Mouse (Mus musculus) midbrain, embryonic 16.5 days (tissue): ENCODE data around the gene Sult2b1. TPM values are rescaled to one million over a fixed set of nuclear protein-coding genes. Genes with fewer than 3 reads are reported as not detected.

Experiments
- ATAC-seq: fragments of 200-750 bp; cut with Nextera tagmentation; 2 replicates; pipeline ENCODE4 v1.8.0; 2017; ENCODE audit warnings: moderate TSS enrichment
- H3K27ac ChIP-seq: fragments of 300-500 bp; sonication (generic); 2 replicates; pipeline ENCODE4 v1.5.1; 2014; ENCODE audit warnings: mild to moderate bottlenecking, low read length, mixed read lengths
- H3K27me3 ChIP-seq: fragments of 300-500 bp; sonication (generic); 2 replicates; pipeline ENCODE4 v1.6.1; 2014; ENCODE audit warnings: low read depth, low read length, mixed read lengths; ENCODE audit not compliant: control insufficient read depth, insufficient read depth
- H3K36me3 ChIP-seq: fragments of 300-500 bp; sonication (generic); 2 replicates; pipeline ENCODE4 v1.6.1; 2014; ENCODE audit warnings: mild to moderate bottlenecking, low read length, moderate library complexity, mixed read lengths; ENCODE audit not compliant: control insufficient read depth, insufficient read depth
- H3K4me1 ChIP-seq: fragments of 300-500 bp; sonication (generic); 2 replicates; pipeline ENCODE4 v1.6.1; 2014; ENCODE audit warnings: mild to moderate bottlenecking, low read length, mixed read lengths; ENCODE audit not compliant: control insufficient read depth, insufficient read depth
- H3K4me2 ChIP-seq: fragments of 300-500 bp; sonication (generic); 2 replicates; pipeline ENCODE4 v1.6.1; 2014; ENCODE audit warnings: mild to moderate bottlenecking, low read length, mixed read lengths
- H3K4me3 ChIP-seq: fragments of 300-500 bp; sonication (generic); 2 replicates; pipeline ENCODE4 v1.5.1; 2014; ENCODE audit warnings: low read depth, mild to moderate bottlenecking, low read length, moderate library complexity, mixed read lengths
- H3K9ac ChIP-seq: fragments of 300-500 bp; sonication (generic); 2 replicates; pipeline ENCODE4 v1.6.1; 2014; ENCODE audit warnings: low read depth, low read length, mixed read lengths
- H3K9me3 ChIP-seq: fragments of 300-500 bp; sonication (generic); replicated peaks from 2 replicates; pipeline ENCODE4 v1.6.1; 2014; ENCODE audit warnings: mild to moderate bottlenecking, low read length, mixed read lengths; ENCODE audit not compliant: control insufficient read depth, poor library complexity, severe bottlenecking
- WGBS: fragments of 180-500 bp; shearing (Covaris S2); extraction: QIAGEN DNeasy Blood & Tissue Kit; methylation state at CpG from one replicate; pipeline ENCODE4 v1.1.7; 2014; 5-methylcytosine and 5-hydroxymethylcytosine counted together
- polyA plus RNA-seq: library from polyadenylated mRNA; unstranded; fragments of >200 nt; fragmentation: Nextera tagmentation; extraction: Ambion mirVana; gene quantifications from 2 replicates; pipeline ENCODE4 v1.2.1, GENCODE M21; 2015

Sult2b1 gene
- polyA plus RNA-seq, 1 experiment from 2014 or later = 6.4 TPM

DNA sequence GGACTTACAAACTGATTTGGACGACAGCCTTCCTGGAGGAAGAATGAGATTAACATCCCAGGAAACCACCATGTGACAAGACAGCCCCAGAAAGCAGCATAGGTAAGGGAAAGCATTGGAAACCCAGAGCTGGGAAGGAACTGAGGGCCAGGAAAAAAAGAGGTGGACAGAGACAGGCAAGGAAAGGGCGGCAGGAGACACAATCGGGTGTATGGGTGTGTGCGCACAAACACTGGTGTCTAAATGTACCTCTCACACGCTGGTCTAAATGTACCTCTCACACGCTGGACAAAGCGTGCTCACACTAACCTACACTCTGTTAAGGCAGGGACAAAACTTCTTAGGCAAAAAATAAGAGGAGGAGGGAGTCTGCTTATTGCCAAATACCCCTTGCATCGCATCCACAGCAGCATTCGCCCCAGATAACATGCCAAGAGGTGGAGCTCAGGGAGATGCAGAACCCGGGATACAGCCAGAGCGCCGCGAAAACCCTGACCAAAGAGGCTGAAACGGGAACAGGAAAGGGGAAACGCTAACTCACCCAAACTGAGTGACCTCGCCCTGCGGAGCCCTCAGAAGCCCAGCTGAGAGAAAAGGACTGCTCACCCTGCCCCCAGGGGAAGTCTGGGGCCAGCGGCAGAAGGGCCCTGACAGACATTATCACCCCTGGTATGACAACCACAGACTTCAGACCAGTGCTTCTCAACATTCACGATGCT, 68.6 kb downstream of the Sult2b1 start:
- peaks cover 43% of the 10 kb centered on the region for H3K4me1 ChIP-seq
- peak overlapping the region; percentile 78 for H3K27ac ChIP-seq
- WGBS = 87% methylated on average over 19 of the region's 19 CpGs
- no peaks in the 10 kb centered on the region for H3K9me3 ChIP-seq
- peak overlapping the region; percentile 81 for H3K4me3 ChIP-seq
- H3K9ac ChIP-seq = peak overlapping the region; percentile 58
- H3K4me2 ChIP-seq = peak overlapping the region; percentile 97
- H3K36me3 ChIP-seq = peaks cover 33% of the 10 kb centered on the region
- ATAC-seq = no peak
- no peaks in the 10 kb centered on the region for H3K27me3 ChIP-seq

GRCm38 (mm10) chr7:45715090-45715708, 69.3 kb downstream of the Sult2b1 start, which contains the start of gene Rpl18:
TSS of gene Rpl18 (plus strand) at chr7:45715457.
- H3K27ac ChIP-seq = peak within 1 kb of the TSS; percentile 78

DNA sequence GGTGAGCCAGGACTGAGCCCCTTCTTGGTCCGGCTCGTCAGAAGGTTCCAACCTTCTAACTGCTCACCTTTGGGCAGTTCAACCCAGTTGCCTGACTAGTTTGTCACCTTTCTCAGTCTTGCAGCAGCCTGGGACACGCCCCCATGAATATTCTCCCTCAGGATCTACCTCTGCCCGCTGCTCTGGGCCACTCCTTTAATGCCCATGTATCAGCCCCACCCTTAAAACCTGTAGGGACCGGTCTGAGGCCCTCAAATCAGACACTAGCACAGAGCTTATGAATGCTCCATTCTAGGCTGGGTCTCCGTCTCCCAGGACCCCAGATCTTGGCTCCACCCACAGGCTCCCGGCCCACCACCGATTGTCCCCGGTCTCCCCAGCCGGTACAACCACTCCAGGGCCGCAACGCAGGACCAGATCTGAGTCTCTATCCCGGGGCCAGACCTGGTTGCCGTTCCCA, 69.8 kb downstream of the Sult2b1 start:
- peak overlapping the region; percentile 81 for H3K4me3 ChIP-seq
- no peaks in the 10 kb centered on the region for H3K27me3 ChIP-seq
- peaks cover 33% of the 10 kb centered on the region for H3K36me3 ChIP-seq
- H3K4me2 ChIP-seq = peak overlapping the region; percentile 97
- H3K4me1 ChIP-seq = peaks cover 49% of the 10 kb centered on the region
- WGBS = 11% methylated on average over 14 of the region's 14 CpGs
- H3K27ac ChIP-seq = peak overlapping the region; percentile 78
- no peaks in the 10 kb centered on the region for H3K9me3 ChIP-seq
- H3K9ac ChIP-seq = peak overlapping the region; percentile 82
- ATAC-seq = peak; percentile 34

More at GRCm38 (mm10) chr7:45715090-45715708, 69.3 kb downstream of the Sult2b1 start, which contains the start of gene Rpl18:
- ATAC-seq = peak; percentile 92
- Histone ChIP-seq H3K4me2 (peak within 1 kb of the TSS; percentile 97), H3K27me3 (no peaks in the 10 kb centered on the region), H3K4me3 (peak within 1 kb of the TSS; percentile 81), H3K9ac (peak within 1 kb of the TSS; percentile 82), H3K36me3 (peaks cover 33% of the 10 kb centered on the region), H3K4me1 (peaks cover 45% of the 10 kb centered on the region), H3K9me3 (no peaks in the 10 kb centered on the region)
- 8% methylated on average over 34 of the region's 34 CpGs for WGBS

DNA sequence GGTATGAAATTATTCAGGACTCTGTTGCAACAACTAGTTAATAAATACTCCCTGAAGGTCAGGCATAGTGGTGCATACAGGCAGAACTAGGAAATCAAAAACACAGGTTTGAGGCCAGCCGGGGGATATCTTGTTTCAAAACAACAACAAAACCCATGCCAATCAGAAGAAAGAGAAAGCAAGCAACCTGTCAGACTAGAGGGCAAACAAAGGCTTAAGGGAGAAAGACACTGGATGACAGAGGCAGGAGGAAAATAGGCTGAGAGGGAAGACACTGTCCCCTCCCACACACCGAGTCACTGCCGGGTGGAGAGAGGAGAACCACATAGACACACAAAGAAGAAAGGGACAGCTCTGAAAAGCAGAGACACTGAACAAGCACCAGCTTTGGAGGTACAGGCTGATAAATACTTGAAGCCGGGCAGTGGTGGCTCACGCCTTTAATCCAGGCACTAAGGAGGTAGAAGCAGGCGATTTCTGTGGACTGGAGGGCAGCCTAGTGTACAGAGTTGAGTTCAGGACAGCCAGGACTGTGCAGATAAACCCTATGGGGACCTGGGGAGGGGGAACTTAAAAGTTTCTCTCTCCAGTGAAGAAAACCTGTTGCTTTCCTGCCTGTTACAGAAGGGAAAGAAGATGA, 70.5 kb downstream of the Sult2b1 start:
- peak overlapping the region; percentile 81 for H3K4me3 ChIP-seq
- 81% methylated on average over 6 of the region's 6 CpGs for WGBS
- no peak for ATAC-seq
- peaks cover 29% of the 10 kb centered on the region for H3K36me3 ChIP-seq
- no peaks in the 10 kb centered on the region for H3K9me3 ChIP-seq
- H3K4me2 ChIP-seq = peak overlapping the region; percentile 97
- H3K9ac ChIP-seq = peak overlapping the region; percentile 82
- peaks cover 49% of the 10 kb centered on the region for H3K4me1 ChIP-seq
- H3K27ac ChIP-seq = no peak overlapping the region
- H3K27me3 ChIP-seq = no peaks in the 10 kb centered on the region

GRCm38 (mm10) chr7:45713396-45713795, 71.1 kb downstream of the Sult2b1 start:
- H3K4me2 ChIP-seq = no peak overlapping the region
- 94% methylated on average over 16 of the region's 16 CpGs for WGBS
- ATAC-seq = no peak

GRCm38 (mm10) chr7:45712022-45712757, 72.3 kb downstream of the Sult2b1 start:
- 87% methylated on average over 21 of the region's 21 CpGs for WGBS
- no peak overlapping the region for H3K27ac ChIP-seq
- H3K27me3 ChIP-seq = no peaks in the 10 kb centered on the region
- no peak for ATAC-seq
- H3K36me3 ChIP-seq = peaks cover 29% of the 10 kb centered on the region
- H3K4me3 ChIP-seq = no peak overlapping the region
- H3K4me2 ChIP-seq = no peak overlapping the region
- no peak overlapping the region for H3K9ac ChIP-seq
- peaks cover 60% of the 10 kb centered on the region for H3K4me1 ChIP-seq
- no peaks in the 10 kb centered on the region for H3K9me3 ChIP-seq

More at GRCm38 (mm10) chr7:45713396-45713795, 71.1 kb downstream of the Sult2b1 start:
- no peaks in the 10 kb centered on the region for H3K9me3 ChIP-seq
- H3K27me3 ChIP-seq = no peaks in the 10 kb centered on the region
- peaks cover 49% of the 10 kb centered on the region for H3K4me1 ChIP-seq
- no peak overlapping the region for H3K4me3 ChIP-seq
- peaks cover 29% of the 10 kb centered on the region for H3K36me3 ChIP-seq
- H3K9ac ChIP-seq = no peak overlapping the region
- no peak overlapping the region for H3K27ac ChIP-seq

DNA sequence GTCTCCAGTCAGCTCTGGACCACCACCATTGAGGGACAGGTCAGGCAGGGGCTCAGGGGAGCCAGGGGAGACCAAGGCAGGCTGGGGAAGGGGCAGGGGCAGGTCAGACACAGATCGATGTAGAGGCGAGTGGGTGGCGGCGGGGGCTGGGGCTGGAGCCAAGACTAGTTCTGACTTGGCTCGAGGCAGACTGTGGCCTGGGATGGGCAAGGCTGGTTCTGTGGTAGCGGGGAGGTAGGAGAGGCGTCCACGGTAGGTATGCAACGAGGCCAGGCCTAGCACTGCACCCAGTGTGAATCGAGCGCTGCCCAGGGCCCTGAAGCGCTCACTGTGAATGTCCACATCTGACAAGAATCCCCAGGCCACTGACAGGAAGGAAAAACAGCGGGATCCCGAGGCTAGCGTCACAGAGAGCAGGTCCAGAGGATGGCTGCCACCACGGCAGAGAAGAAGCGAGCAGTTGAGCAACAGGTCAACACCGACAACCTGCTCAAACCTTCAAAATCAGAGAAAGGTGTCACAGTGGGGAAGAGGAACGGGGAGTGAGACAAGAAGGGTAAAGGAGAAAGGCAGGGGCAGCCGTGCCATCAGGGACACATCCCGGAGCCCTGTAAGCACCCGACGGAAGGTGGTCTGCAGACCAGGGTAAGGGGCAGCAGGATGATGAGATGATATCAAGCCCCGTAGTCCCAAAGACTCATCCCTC, 73.0 kb downstream of the Sult2b1 start:
- Histone ChIP-seq H3K27me3 (no peaks in the 10 kb centered on the region), H3K36me3 (peaks cover 29% of the 10 kb centered on the region), H3K27ac (no peak overlapping the region), H3K4me2 (no peak overlapping the region), H3K9ac (no peak overlapping the region), H3K4me3 (no peak overlapping the region), H3K4me1 (peaks cover 57% of the 10 kb centered on the region), H3K9me3 (no peaks in the 10 kb centered on the region)
- ATAC-seq = no peak
- 90% methylated on average over 24 of the region's 24 CpGs for WGBS
